Mouse (Mus musculus) right cerebral cortex, postnatal 14 days (tissue): ENCODE measurements at regions not wholly inside any gene's neighbourhood (a gene's known extent, or its start where the extent isn't known, plus 50 kb on each side); places are given as distances from the start of the nearest gene placed in this dataset.
A peak's percentile ranks its signal among the peaks of the same experiment; 100 is the strongest.

Experiments
- DNase-seq: peaks from one replicate; pipeline ENCODE4 v3.0.0; 2022

DNA sequence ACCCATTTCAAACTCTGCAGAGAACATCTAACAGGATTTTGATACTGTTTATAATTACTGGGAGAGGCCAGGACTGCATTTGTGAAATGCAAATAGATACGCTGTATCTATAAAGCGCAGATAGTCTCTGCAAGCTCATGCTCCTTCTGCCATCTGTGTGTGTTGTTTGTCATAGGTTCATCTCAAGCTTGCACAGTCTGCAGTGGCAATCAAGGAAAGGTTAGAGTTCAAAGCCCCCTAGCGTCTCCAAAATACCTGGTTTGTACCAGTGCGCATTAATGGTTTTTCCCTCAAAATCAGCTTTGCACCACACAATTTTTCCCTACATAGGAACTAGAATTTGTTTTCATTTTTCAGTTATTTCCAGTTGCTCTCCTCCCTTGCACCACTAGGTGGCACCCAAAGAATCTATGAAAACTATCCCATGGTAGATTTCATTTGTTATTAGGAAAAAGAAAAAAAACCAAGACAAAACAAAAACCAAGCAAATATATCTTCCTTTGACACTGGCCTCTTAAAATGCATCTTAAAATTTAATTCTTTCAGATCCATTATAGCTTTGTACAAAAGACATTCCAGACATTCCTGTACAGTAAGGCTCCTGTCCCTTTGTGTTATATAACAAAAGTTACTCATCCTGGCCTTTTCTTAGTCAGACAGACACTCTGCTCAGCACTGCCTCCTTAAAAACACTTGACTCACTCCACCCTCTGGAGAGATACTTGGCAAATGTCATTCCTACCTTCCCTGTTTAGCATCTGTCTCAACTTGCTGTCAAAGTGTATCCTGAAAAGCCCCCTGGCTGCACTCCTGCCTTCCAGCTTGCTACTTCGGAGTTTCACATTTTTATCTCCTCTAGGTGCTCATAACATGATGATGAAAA lies 92.7 kb upstream of the Rap2b start:
- peak; percentile 56 for DNase-seq

DNA sequence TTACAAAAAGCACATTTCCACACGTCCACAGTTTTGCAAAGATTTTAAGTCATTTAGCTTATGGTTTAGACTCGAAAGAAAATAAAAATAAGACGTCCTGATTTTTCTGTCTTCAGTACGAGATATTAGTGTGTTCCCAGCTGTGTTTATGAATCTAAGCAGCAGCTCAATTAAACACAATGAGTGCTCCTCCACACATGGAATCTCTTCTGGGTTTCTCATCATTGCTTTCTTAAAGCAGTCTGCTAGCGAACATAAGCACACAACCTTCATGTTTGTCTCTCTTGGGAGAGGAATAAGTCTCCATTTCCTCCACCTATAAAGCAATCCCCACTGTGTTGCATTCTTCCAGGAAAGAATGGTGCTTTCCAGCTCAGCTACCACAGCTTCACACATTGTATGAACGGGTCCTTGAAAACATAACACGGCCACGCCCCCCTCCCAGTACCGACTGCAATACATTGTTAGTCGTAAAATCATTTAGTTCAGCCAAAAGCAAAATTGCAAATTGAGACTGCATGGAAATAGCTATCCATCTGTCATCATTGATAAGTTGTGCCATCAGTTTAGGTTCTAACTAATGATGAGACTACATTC lies 75.4 kb upstream of the Rap2b start:
- no peak for DNase-seq

DNA sequence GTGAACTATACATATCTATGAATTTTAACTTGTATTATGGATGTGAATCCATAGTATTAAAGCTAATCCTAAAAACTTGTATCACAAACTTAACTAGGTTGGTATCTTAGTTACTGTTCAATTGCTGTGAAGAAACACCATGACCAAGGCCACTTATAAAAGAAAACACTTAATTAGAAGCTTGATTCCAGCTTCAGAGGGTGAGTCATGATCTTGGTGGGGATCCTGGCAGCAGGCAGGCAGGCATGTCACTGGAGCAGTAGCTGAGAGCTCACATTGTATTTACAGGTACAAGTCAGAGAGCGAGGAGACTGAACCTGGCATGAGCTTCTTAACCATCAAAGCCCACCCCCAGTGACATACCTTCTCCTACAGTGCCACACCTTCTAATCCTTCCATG lies 73.2 kb upstream of the Rap2b start:
- DNase-seq, result no peak

DNA sequence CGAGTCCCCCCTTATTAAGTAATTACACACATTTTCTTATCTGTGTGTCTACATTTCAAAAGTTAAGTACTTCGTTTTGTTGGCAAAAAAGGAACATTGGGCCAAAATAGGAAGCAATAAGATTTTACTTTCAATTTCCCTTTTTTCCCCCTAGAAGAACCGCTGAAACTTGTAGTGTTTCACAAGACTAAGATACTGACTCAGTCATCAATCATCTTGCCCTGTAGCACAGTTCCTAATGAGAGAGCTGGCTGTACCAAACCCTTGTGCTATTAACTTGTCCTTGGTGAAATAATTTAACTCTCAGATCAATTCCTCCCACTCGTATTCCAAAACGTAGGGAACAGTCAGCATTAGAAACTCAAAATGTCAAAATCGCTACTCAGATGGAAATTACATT lies 66.6 kb upstream of the Rap2b start:
- no peak for DNase-seq

DNA sequence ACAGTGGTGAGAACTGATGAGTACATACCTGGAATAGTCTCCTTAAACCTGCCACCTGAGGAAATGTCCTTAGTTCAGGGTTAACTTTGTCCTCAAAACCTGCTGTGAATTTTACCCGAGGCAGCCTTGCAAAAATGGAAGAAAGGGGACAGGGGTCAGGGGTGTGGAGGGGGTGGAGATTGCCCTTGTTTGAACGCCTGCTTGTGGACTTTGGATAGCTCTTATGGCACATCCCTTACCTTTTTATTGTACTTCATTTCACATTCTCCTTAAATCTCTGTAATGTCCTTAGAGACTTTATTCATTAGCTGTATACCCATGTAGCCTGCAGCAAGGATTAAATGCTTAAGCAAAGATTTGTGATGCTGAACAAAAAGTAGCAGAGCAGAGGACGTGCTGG lies 64.1 kb upstream of the Rap2b start:
- DNase-seq, result no peak

DNA sequence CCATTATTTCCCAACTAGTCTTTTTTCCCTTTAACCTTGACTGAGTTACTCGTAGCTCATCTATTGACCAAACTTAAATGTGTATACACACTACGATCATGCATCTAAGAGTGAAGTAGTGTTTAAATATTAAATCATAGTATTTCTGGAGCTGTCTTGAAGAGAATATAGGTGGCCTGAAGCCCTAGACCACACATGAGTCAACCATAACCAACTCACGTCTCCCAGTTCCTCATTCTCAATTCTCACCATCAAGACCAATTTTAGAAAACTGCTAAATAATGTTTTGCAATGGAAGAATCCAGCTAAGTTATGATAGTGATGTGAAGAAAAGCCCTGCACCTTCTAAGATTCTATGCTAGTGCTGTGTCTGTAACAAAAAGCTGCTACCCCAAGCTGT lies 59.2 kb upstream of the Rap2b start:
- no peak for DNase-seq

DNA sequence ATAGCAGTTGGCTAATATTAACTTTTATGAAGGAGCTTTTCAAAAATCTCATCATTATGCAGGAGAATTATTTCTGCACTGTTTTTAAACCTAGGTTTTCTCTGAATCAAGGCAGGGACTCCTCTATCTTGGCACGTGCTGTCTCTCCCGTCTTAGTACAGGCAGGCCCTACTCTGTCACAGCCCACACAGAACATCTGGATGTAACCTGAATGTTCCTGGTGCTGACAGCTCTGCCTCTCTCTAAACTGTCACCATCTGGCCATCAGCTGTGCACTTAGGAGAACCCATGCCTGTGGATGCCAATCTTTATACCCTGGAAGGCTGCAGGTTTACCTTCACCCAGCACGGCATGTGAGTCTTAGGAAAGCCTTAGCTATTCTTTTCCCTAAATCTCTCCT lies 58.0 kb upstream of the Rap2b start:
- no peak for DNase-seq

DNA sequence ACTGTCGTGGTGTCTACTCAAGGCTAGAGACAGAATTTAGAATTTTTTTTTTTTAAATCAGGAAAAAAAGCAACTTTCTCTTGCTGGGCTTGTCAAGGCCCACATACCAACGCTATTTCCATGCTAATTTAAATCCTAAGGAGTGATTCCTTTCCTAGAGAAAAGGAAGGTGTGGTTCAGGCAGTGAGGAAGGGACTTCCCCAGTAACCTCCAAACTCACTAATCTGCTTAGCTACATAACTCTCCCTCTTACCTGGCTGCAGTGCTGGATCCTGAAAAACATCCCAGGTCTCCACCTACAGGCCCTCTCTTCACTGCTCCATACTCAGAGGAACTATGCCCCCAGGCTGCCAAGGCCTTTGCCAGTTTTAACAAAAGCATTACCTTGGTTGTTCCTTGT lies 55.1 kb upstream of the Rap2b start:
- no peak for DNase-seq

DNA sequence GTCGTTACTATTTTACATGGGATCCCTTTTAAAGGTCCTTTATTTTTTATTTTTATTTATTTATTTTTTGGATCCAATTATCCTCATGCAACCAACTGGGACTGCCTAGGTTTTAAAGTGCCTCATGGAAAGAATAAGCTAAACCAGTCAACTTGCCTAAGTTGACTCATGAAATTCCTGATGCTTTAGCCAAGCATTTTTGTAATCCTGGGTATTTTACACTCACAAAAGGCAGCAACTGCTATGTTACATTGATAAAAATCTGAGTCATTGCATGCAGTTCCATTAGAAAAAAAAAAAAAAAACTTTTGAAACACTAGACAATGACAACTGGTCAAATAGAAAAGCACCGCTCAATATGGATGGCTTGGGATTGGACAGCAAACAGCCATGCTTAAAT lies 52.7 kb upstream of the Rap2b start:
- DNase-seq, result no peak

DNA sequence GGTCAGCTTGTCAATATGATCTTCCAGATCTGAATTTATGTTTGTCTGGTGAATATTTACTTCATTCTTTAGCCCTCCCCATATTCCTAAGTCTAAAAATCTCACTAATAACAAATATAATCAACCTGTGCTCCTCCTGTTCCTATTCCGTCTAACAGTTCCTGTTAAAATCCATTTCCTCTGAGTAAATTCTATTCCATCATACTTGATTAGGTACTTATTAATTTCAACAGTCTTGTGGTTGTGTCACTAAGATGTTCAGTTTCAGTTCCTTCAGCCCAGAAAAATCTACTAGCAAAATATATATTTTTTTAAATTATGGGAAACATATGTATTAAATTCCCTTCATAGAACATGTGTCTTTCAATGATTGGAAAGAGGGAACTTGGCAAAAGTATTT lies 52.2 kb upstream of the Rap2b start:
- DNase-seq, result no peak
